Mouse (Mus musculus): Measurements from ENCODE around the gene Sphk2. TPM values are rescaled to one million over a fixed set of nuclear protein-coding genes. Genes with fewer than 3 reads are reported as not detected.

The Sphk2 gene
- polyA plus RNA-seq, 1 experiment from 2014 or later = 55.1 TPM

- Histone ChIP-seq H3K27me3 (replicated peaks; ENCODE audit: control insufficient read depth, insufficient read depth, low read length) (no peaks in the 10 kb centered on the region), H3K27ac (ENCODE audit: low read depth, low read length) (peak overlapping the region; percentile 98), H3K36me3 (ENCODE audit: control insufficient read depth, insufficient read depth) (peaks cover 29% of the 10 kb centered on the region; the same call in 1 of the 2 replicates), H3K4me1 (replicated peaks; ENCODE audit: control insufficient read depth, insufficient read depth, low read length) (peaks cover 31% of the 10 kb centered on the region), H3K9ac (ENCODE audit: low read depth, low read length) (peak overlapping the region; percentile 84), H3K9me3 (ENCODE audit: control insufficient read depth) (no peaks in the 10 kb centered on the region), H3K4me3 (ENCODE audit: low read depth, low read length) (peak overlapping the region; percentile 56; the same call in 1 of the 2 replicates), H3K4me2 (replicated peaks; ENCODE audit: low read depth) (peak overlapping the region; percentile 95)
- 16% methylated on average over 13 of the region's 13 CpGs for WGBS
- ATAC-seq = peak; percentile 53
- TF ChIP-seq CTCF (IDR thresholded peaks at IDR 0.05; ENCODE audit: low read depth) = no peak
Observed at GRCm38 (mm10) chr7:45708221-45708761, 9.5 kb downstream of the Sphk2 start.

GRCm38 (mm10) chr7:45707375-45707967 is 10.3 kb downstream of the Sphk2 start:
- peak; percentile 32 for ATAC-seq
- WGBS = under 1% methylated on average over 27 of the region's 27 CpGs
- no peaks in the 10 kb centered on the region for H3K27me3 ChIP-seq (replicated peaks; ENCODE audit: control insufficient read depth, insufficient read depth, low read length)
- no peaks in the 10 kb centered on the region for H3K9me3 ChIP-seq (ENCODE audit: control insufficient read depth)
- peak overlapping the region; percentile 95 for H3K4me2 ChIP-seq (replicated peaks; ENCODE audit: low read depth)
- peak overlapping the region; percentile 98 for H3K27ac ChIP-seq (ENCODE audit: low read depth, low read length)
- peak overlapping the region; percentile 56 for H3K4me3 ChIP-seq (ENCODE audit: low read depth, low read length)
- peak overlapping the region; percentile 84 for H3K9ac ChIP-seq (ENCODE audit: low read depth, low read length)
- peaks cover 24% of the 10 kb centered on the region; the same call in 1 of the 2 replicates for H3K36me3 ChIP-seq (ENCODE audit: control insufficient read depth, insufficient read depth)
- TF ChIP-seq CTCF (IDR thresholded peaks at IDR 0.05; ENCODE audit: low read depth) = no peak
- peaks cover 31% of the 10 kb centered on the region for H3K4me1 ChIP-seq (replicated peaks; ENCODE audit: control insufficient read depth, insufficient read depth, low read length)

DNA sequence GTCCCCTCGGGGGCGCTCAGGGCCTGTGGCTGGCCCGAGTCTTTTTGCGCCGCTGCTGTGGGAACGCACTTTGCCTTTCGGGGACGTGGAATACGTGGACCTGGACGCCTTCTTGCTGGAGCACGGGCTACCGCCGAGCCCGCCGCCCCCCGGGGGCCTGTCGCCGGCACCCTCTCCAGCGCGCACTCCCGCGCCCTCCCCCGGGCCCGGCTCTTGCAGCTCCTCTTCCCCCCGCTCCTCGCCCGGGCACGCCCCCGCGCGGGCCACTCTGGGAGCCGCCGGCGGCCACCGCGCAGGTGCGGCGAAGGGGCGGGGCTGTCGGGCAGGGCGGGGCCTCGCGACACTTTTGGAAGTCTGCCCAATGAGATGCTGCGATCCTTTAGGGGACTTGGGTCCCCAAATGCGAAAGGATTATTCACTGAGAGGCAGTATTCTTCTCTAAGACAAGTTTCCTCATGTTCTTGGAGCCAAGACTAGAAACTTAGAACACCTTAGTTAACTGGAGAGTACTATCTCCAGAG is 11.0 kb downstream of the Sphk2 start:
- H3K9me3 ChIP-seq (ENCODE audit: control insufficient read depth) = no peaks in the 10 kb centered on the region
- H3K27me3 ChIP-seq (replicated peaks; ENCODE audit: control insufficient read depth, insufficient read depth, low read length) = no peaks in the 10 kb centered on the region
- H3K36me3 ChIP-seq (ENCODE audit: control insufficient read depth, insufficient read depth) = peaks cover 20% of the 10 kb centered on the region; the same call in 1 of the 2 replicates
- peak overlapping the region; percentile 56 for H3K4me3 ChIP-seq (ENCODE audit: low read depth, low read length)
- under 1% methylated on average over 41 of the region's 45 CpGs for WGBS
- peaks cover 31% of the 10 kb centered on the region for H3K4me1 ChIP-seq (replicated peaks; ENCODE audit: control insufficient read depth, insufficient read depth, low read length)
- no peak for ATAC-seq
- peak overlapping the region; percentile 84 for H3K9ac ChIP-seq (ENCODE audit: low read depth, low read length)
- peak overlapping the region; percentile 98 for H3K27ac ChIP-seq (ENCODE audit: low read depth, low read length)
- H3K4me2 ChIP-seq (replicated peaks; ENCODE audit: low read depth) = peak overlapping the region; percentile 95
- TF ChIP-seq CTCF (IDR thresholded peaks at IDR 0.05; ENCODE audit: low read depth) = peak; percentile 29; the same call in 1 of the 2 replicates

GRCm38 (mm10) chr7:45705873-45706281 is 11.9 kb downstream of the Sphk2 start:
- peaks cover 11% of the 10 kb centered on the region; the same call in 1 of the 2 replicates for H3K36me3 ChIP-seq (ENCODE audit: control insufficient read depth, insufficient read depth)
- no peaks in the 10 kb centered on the region for H3K9me3 ChIP-seq (ENCODE audit: control insufficient read depth)
- H3K27ac ChIP-seq (ENCODE audit: low read depth, low read length) = peak overlapping the region; percentile 98
- H3K4me1 ChIP-seq (replicated peaks; ENCODE audit: control insufficient read depth, insufficient read depth, low read length) = peaks cover 31% of the 10 kb centered on the region
- ATAC-seq = no peak
- peak overlapping the region; percentile 84 for H3K9ac ChIP-seq (ENCODE audit: low read depth, low read length)
- WGBS = 1% methylated on average over 7 of the region's 7 CpGs
- H3K27me3 ChIP-seq (replicated peaks; ENCODE audit: control insufficient read depth, insufficient read depth, low read length) = no peaks in the 10 kb centered on the region
- peak overlapping the region; percentile 56 for H3K4me3 ChIP-seq (ENCODE audit: low read depth, low read length)
- TF ChIP-seq CTCF (IDR thresholded peaks at IDR 0.05; ENCODE audit: low read depth) = no peak
- H3K4me2 ChIP-seq (replicated peaks; ENCODE audit: low read depth) = peak overlapping the region; percentile 95

DNA sequence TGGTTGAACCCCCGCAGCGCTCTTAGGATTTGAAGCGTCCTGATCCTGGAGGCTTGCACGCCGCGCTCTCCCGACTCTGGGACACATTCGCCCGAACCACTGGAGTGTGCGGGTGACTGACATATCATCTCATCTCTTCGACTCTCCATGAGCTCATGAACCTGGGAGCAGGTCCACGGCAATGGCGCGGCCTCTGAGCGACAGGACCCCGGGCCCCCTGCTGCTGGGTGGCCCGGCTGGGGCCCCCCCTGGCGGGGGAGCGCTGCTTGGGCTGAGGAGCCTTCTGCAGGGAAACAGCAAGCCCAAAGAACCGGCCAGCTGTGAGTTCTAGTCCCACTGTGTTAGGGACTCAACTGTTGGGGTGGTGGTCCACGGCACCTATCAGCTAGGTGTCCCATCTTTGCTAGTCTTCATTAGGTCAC is 12.3 kb downstream of the Sphk2 start:
- H3K4me1 ChIP-seq (replicated peaks; ENCODE audit: control insufficient read depth, insufficient read depth, low read length) = peaks cover 31% of the 10 kb centered on the region
- H3K9me3 ChIP-seq (ENCODE audit: control insufficient read depth) = no peaks in the 10 kb centered on the region
- H3K4me3 ChIP-seq (ENCODE audit: low read depth, low read length) = peak overlapping the region; percentile 56
- peak overlapping the region; percentile 98 for H3K27ac ChIP-seq (ENCODE audit: low read depth, low read length)
- peak overlapping the region; percentile 84 for H3K9ac ChIP-seq (ENCODE audit: low read depth, low read length)
- peak overlapping the region; percentile 95 for H3K4me2 ChIP-seq (replicated peaks; ENCODE audit: low read depth)
- ATAC-seq = no peak
- H3K27me3 ChIP-seq (replicated peaks; ENCODE audit: control insufficient read depth, insufficient read depth, low read length) = peaks cover 2% of the 10 kb centered on the region; the same call in 1 of the 2 replicates
- TF ChIP-seq CTCF (IDR thresholded peaks at IDR 0.05; ENCODE audit: low read depth) = peak; percentile 38; the same call in 1 of the 2 replicates
- WGBS = under 1% methylated on average over 21 of the region's 21 CpGs
- peaks cover 6% of the 10 kb centered on the region; the same call in 1 of the 2 replicates for H3K36me3 ChIP-seq (ENCODE audit: control insufficient read depth, insufficient read depth)

DNA sequence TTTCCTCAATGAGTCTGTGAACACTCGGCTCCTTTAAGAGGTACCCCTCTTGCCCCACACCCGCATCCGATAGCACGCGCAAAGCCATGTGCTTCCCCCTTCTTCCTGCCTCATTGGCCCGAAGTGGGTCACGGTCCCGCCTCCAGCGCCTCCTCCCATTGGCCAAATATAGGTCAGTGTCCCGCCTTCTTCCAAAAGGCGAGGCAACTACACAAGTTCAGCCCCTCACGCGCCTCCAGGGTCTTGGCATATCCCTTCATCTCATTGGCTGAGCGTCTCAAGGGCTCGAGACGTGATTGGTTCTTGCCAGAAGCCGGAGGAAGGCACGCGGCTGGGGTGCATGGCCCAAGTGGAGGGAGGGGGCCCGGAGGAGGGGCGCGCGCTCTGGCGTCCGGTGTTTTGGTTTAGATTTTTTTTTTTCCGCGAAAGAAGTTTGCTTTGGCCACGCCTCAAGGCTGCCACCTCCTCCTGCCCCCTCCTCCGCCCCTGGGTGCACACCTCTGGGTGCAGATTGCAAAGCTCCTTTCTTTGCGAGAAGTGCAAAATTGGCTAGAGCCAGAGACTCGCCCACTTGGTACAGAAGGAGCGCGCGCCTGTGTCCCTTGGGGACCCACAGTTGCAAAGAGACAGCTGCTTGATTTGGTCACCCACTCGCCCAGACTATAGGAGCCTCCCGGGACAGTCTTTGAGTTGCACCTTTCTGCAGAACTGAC is 12.9 kb downstream of the Sphk2 start, which contains the start of gene Dbp:
Gene Dbp, plus strand, starts transcription at position 359 of the 713 bp plus-strand sequence.
- Histone ChIP-seq H3K9ac (ENCODE audit: low read depth, low read length) (peak within 1 kb of the TSS; percentile 84), H3K27ac (ENCODE audit: low read depth, low read length) (peak within 1 kb of the TSS; percentile 98), H3K27me3 (replicated peaks; ENCODE audit: control insufficient read depth, insufficient read depth, low read length) (peaks cover 8% of the 10 kb centered on the region), H3K4me2 (replicated peaks; ENCODE audit: low read depth) (peak within 1 kb of the TSS; percentile 95), H3K36me3 (ENCODE audit: control insufficient read depth, insufficient read depth) (0 out of 2 replicates have a peak, but pooled peaks cover under 1% of the 10 kb centered on the region), H3K9me3 (ENCODE audit: control insufficient read depth) (no peaks in the 10 kb centered on the region), H3K4me3 (ENCODE audit: low read depth, low read length) (peak within 1 kb of the TSS; percentile 56), H3K4me1 (replicated peaks; ENCODE audit: control insufficient read depth, insufficient read depth, low read length) (peaks cover 28% of the 10 kb centered on the region)
- WGBS = 0% methylated on average over 36 of the region's 36 CpGs
- peak; percentile 48 for ATAC-seq
- TF ChIP-seq CTCF (IDR thresholded peaks at IDR 0.05; ENCODE audit: low read depth) = no peak

Data from intestine, postnatal 0 days (tissue).